Mouse (Mus musculus) left cerebral cortex, adult 2 months (tissue): ENCODE results near the gene Dnajc15. TPM values are rescaled to one million over a fixed set of nuclear protein-coding genes. Genes with fewer than 3 reads are reported as not detected.

Experiments used
- DNase-seq, 2 experiments: peaks; one replicate each; pipeline ENCODE4 v3.0.0; 2021 to 2022; ENCODE audit warnings: low spot score in 2 of 2, mixed read lengths in 1 of 2; ENCODE audit errors: extremely low spot score in 1 of 2
- H3K27ac ChIP-seq: fragments of 200-600 bp; 2 replicates; pipeline ENCODE4 v1.8.1; 2022
- H3K4me3 ChIP-seq: fragments of 200-600 bp; 2 replicates; pipeline ENCODE4 v1.8.1; 2022
- CTCF ChIP-seq: fragments of 200-600 bp; IDR thresholded peaks from 2 replicates; pipeline ENCODE4 v1.8.1; 2022; ENCODE audit warnings: antibody characterized with exemption, mild to moderate bottlenecking, moderate library complexity
- intact Hi-C: fragments of 180-260 bp; cut with DNase I; formaldehyde crosslinking; loops from one replicate; pipeline ENCODE4 v1.15.1; 2025
- total RNA-seq, 2 experiments: library from RNA; stranded (reverse); gene quantifications; 2 replicates each; pipeline ENCODE4 v1.2.3; 2021

The Dnajc15 gene
- total RNA-seq, 2 experiments from 2014 or later, result 66.7 to 72.8 TPM

DNA sequence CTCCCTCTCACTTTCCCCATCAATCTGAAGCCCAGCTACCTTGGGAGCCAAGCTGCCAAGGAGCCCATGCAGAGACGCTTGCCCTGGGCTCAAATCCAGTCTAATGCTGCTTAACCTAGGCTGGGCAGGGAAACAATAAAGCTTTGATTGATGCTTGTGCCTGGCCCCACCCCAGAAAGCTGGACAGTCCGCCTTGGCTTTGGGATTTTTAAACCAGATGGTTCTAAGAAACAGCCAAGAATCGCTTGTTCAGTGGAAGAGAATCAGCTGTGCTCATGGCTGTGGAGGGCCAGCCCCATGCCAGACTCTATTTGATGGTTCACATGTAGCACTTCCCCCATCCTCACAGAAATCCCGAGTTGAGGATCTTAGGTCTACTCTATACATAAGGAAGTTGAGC is 60.0 kb downstream of the Dnajc15 start:
- DNase-seq, result no peak
- no peak overlapping the region for H3K4me3 ChIP-seq
- intact Hi-C loops, result no loop called here
- no peak overlapping the region for H3K27ac ChIP-seq
- no peak for TF ChIP-seq CTCF

GRCm38 (mm10) chr14:77812890-77813289 is 62.0 kb downstream of the Dnajc15 start:
- H3K4me3 ChIP-seq, result no peak overlapping the region

DNA sequence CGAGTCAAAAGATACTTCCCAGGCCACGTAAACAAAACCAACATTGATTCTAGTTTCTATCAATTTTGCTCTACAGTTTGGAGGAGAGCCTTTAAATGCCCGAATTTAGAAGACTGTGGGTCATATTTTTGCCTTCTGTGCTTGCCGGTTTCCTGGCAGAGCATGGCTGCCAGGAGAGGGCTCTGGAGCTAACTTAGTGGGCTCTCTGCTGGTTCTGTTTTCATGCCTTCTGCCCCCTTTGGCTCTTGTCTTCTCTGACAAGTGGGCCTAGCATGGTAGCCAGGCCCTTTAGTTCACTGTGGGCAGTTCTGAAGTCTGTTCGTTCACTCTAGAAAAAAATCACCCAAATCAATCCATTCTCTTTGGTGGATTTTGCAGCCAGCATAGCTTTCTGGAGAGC is 63.5 kb downstream of the Dnajc15 start:
- DNase-seq, result no peak
- no peak for TF ChIP-seq CTCF
- Histone ChIP-seq H3K4me3 (no peak overlapping the region), H3K27ac (no peak overlapping the region)
- intact Hi-C loops, result no loop called here

More at GRCm38 (mm10) chr14:77812890-77813289, 62.0 kb downstream of the Dnajc15 start:
- intact Hi-C loops, result no loop called here
- no peak for DNase-seq
- no peak for TF ChIP-seq CTCF
- H3K27ac ChIP-seq, result no peak overlapping the region

DNA sequence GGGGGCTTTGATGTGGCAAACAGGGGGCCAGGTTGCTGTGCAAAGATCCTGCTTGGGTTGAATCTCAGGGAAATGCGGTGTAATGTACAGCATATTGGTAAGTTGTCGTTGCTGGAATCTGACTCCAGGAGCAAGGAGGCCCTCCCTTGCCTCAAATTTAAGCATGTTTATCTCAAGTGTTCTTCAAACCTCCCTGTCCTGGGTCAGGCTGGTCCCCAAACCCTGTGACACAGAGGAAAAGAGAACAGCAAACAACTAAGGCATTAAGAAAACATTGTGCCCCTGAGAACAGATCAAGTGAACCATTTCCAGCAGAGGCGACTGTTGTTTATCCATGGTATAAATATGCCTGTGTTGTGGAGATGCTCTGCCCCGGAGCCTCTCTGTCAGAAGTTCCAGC is 67.1 kb downstream of the Dnajc15 start:
- intact Hi-C loops, result no loop called here
- TF ChIP-seq CTCF, result no peak
- no peak for DNase-seq
- no peak overlapping the region for H3K27ac ChIP-seq
- H3K4me3 ChIP-seq, result no peak overlapping the region

DNA sequence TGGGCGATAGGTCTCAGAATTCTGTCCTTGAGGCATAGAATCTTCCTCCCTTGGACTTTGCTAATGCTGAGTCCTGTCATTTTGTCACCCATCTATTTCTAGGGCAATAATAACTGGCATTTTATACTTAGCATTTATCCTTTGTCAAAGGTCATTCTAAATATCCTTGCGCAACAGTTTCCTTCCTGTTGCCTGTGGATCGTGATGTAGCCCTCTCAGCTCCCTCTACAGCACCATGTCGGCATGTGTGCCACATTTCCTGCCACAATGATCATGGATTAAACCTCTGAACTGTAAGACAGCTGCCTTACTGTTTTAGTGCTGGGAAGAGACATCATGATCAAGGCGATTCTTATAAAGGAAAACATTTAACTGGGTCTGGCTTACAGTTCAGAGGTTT is 68.6 kb downstream of the Dnajc15 start:
- Histone ChIP-seq H3K4me3 (no peak overlapping the region), H3K27ac (no peak overlapping the region)
- no peak for DNase-seq
- intact Hi-C loops, result no loop called here
- no peak for TF ChIP-seq CTCF

DNA sequence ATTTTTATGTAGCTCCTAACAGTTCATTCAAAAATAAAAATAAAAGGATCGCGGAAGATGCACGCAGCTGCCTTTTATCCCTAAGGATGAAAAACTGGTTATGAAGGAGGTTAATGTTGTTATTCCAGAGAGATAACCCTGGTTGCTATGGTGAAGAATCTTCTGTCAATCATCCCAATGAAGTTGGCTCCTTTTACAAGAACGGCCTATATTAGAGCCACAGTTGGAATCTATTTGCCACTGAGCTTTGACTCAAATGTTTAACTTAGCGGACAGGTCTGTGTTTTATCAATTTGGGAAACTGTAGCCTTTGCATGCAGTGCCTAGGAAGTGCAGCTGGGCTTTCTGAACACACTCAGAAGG is 72.7 kb downstream of the Dnajc15 start:
- H3K27ac ChIP-seq, result no peak overlapping the region
- DNase-seq, result no peak
- no peak overlapping the region for H3K4me3 ChIP-seq
- no peak for TF ChIP-seq CTCF
- intact Hi-C loops, result no loop called here

GRCm38 (mm10) chr14:77801571-77802267 is 73.2 kb downstream of the Dnajc15 start:
- no peak for TF ChIP-seq CTCF
- Histone ChIP-seq H3K27ac (no peak overlapping the region), H3K4me3 (no peak overlapping the region)
- no peak for DNase-seq
- intact Hi-C loops, result no loop called here

- no peak for DNase-seq
- H3K27ac ChIP-seq, result no peak overlapping the region
- no peak for TF ChIP-seq CTCF
- no peak overlapping the region for H3K4me3 ChIP-seq
- intact Hi-C loops, result no loop called here
Measured at GRCm38 (mm10) chr14:77796506-77796905, 78.4 kb downstream of the Dnajc15 start.

- H3K4me3 ChIP-seq, result no peak overlapping the region
- TF ChIP-seq CTCF, result no peak
- intact Hi-C loops, result no loop called here
- no peak overlapping the region for H3K27ac ChIP-seq
- DNase-seq, result no peak
Measured at GRCm38 (mm10) chr14:77795240-77795639, 79.7 kb downstream of the Dnajc15 start.

DNA sequence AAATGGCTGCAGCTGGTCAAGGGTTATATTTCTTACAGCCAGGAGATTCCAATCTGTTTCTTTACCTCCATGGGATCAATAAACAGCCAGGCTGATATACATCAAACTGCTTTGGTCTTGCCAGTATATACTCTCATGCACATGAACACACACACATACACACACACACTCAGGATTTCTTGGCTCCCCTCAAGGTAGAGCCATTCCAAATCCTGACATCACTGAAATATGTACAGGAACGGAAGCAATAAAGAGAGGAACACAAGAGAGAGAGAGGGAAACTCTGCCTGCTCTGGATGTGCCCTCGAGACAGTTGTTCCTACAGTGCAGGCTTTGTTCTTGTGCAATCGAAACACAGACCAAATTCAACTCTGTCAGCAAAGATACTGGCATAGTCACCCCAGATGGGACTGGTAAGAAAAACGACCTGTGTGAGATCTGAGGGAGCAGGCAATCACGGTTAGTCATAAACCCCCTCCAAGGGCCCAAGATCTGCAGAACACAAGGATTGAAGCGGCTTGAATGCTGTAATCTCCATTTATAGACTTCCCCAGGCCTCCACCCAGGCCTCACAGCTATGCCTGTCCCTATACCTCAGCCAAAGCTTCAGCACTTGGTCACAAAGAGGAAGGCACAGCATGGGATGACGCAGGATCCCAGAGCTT is 80.5 kb downstream of the Dnajc15 start:
- no peak overlapping the region for H3K27ac ChIP-seq
- intact Hi-C loops, result no loop called here

DNA sequence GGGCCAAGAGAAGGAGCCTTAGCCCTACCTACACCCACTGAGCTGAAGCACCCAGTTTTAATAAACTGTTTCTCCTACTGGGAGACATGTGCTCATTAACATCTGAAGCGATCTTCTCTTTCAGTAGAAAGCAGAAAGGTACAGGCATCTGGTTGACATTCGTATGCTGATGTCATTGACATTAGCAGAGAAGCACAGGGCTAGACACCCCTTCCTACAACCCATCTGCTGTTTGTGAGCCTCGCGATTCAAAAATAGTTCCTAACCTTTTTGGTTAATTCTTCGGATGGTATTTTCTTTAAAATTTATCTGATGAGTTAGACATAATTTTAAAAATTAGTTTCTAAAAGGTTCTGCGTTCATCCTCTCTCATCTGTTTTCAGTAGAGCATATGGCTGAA is 81.9 kb downstream of the Dnajc15 start:
- DNase-seq, result no peak
- no peak overlapping the region for H3K4me3 ChIP-seq
- no peak overlapping the region for H3K27ac ChIP-seq
- intact Hi-C loops, result no loop called here
- TF ChIP-seq CTCF, result no peak

More for the DNA sequence above, 80.5 kb downstream of the Dnajc15 start:
- no peak for DNase-seq
- no peak overlapping the region for H3K4me3 ChIP-seq
- no peak for TF ChIP-seq CTCF

DNA sequence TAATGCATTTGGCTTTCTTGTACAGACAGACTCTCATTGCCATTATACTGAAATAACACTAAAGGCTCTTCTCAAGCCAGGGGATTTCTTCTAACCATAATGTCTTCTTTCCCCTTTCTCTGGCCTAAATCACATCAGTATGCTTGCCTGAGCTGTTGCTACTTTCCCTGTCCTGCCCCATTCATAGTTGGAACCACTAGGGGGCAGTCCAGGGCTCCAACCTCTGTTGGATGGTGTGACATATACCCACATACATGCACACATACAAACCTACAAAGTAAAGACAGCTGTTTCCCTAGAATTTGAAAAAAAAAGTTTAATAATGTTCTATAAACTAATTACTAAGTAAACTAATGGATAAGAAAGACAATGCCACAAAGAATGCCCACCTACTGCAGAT is 91.7 kb downstream of the Dnajc15 start:
- intact Hi-C loops, result no loop called here
- peak; percentile 26 for TF ChIP-seq CTCF
- DNase-seq, result no peak
- Histone ChIP-seq H3K4me3 (no peak overlapping the region), H3K27ac (no peak overlapping the region)

DNA sequence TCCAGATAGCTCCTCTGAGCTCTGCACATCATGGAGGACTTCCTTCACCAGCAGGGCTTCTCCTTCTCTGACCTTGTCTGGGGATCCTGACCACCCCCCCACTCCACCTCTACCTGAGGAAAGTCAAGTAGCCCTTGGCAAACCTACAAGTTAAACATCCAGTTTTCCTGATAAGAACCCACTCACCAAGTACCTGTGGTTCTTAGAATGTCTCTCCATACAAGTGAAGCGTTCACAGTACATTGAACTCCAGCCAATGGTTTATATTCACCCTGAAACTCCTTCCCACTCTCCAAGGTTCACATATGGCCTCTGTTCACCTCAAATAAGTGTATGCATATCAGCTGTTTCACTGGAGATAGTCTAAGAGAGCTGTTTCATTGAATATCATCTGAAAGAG is 97.6 kb downstream of the Dnajc15 start:
- Histone ChIP-seq H3K27ac (no peak overlapping the region), H3K4me3 (no peak overlapping the region)
- no peak for DNase-seq
- no peak for TF ChIP-seq CTCF
- intact Hi-C loops, result no loop called here
